Mouse (Mus musculus) E14TG2a.4 (cell line): ENCODE measurements around the gene Lhx2.

ENCODE experiments used
- CTCF ChIP-seq: conservative IDR thresholded peaks from 2 replicates; pipeline ENCODE4 v1.5.1; 2014; ENCODE audit warnings: low read length
- NANOG ChIP-seq: IDR thresholded peaks from 2 replicates; pipeline ENCODE4 v1.6.1; 2014; ENCODE audit warnings: borderline replicate concordance, low read length, mixed read lengths
- POU5F1 ChIP-seq: IDR thresholded peaks from 2 replicates; pipeline ENCODE4 v1.6.1; 2014; ENCODE audit warnings: low read length, borderline replicate concordance

GRCm38 (mm10) chr2:38337091-38337640 is 1.9 kb upstream of the Lhx2 start:
- no peak for TF ChIP-seq CTCF
- no peak for TF ChIP-seq POU5F1
- no peak for TF ChIP-seq NANOG
